Mouse (Mus musculus) lung, embryonic 16.5 days (tissue): ENCODE data around the gene Mapk10. TPM values are rescaled to one million over a fixed set of nuclear protein-coding genes. Genes with fewer than 3 reads are reported as not detected.

ENCODE experiments used
- ATAC-seq: fragments of 200-750 bp; cut with Nextera tagmentation; 2 replicates; pipeline ENCODE4 v1.8.0; 2017; ENCODE audit warnings: low read depth, mild to moderate bottlenecking, moderate library complexity
- H3K27ac ChIP-seq: fragments of 300-500 bp; sonication (generic); 2 replicates; pipeline ENCODE4 v1.5.1; 2014; ENCODE audit warnings: mild to moderate bottlenecking, control low read depth, low read length
- H3K27me3 ChIP-seq: fragments of 300-500 bp; sonication (generic); 2 replicates; pipeline ENCODE4 v1.6.1; 2014; ENCODE audit warnings: low read depth, low read length, mixed read lengths; ENCODE audit not compliant: control insufficient read depth, insufficient read depth
- H3K36me3 ChIP-seq: fragments of 300-500 bp; sonication (generic); 2 replicates; pipeline ENCODE4 v1.6.1; 2014; ENCODE audit warnings: low read length; ENCODE audit not compliant: control insufficient read depth, insufficient read depth
- H3K4me1 ChIP-seq: fragments of 300-500 bp; sonication (generic); replicated peaks from 2 replicates; pipeline ENCODE4 v1.6.1; 2014; ENCODE audit warnings: low read length, mixed read lengths; ENCODE audit not compliant: control insufficient read depth, insufficient read depth
- H3K4me2 ChIP-seq: fragments of 300-500 bp; sonication (generic); 2 replicates; pipeline ENCODE4 v1.6.1; 2014; ENCODE audit warnings: low read depth, low read length, control low read depth
- H3K4me3 ChIP-seq: fragments of 300-500 bp; sonication (generic); 2 replicates; pipeline ENCODE4 v1.5.1; 2014; ENCODE audit warnings: mild to moderate bottlenecking, low read length, control low read depth
- H3K9ac ChIP-seq: fragments of 300-500 bp; sonication (generic); 2 replicates; pipeline ENCODE4 v1.6.1; 2014; ENCODE audit warnings: low read length, control low read depth
- H3K9me3 ChIP-seq: fragments of 300-500 bp; sonication (generic); 2 replicates; pipeline ENCODE4 v1.6.1; 2016; ENCODE audit warnings: low read length; ENCODE audit not compliant: control insufficient read depth
- WGBS: fragments of 180-500 bp; shearing (Covaris S2); extraction: QIAGEN DNeasy Blood & Tissue Kit; methylation state at CpG from one replicate; pipeline ENCODE4 v1.1.7; 2014; 5-methylcytosine and 5-hydroxymethylcytosine counted together
- polyA plus RNA-seq: library from polyadenylated mRNA; unstranded; fragments of >200 nt; fragmentation: Nextera tagmentation; extraction: Ambion mirVana; gene quantifications from 2 replicates; pipeline ENCODE4 v1.2.1, GENCODE M21; 2015

Mapk10 gene
- polyA plus RNA-seq, 1 experiment from 2014 or later: 1.9 TPM

GRCm38 (mm10) chr5:103209486-103209885 is 1.6 kb downstream of the Mapk10 start:
- H3K4me1 ChIP-seq: no peaks in the 10 kb centered on the region
- H3K9me3 ChIP-seq: no peaks in the 10 kb centered on the region
- H3K27ac ChIP-seq: no peak overlapping the region
- no peak overlapping the region for H3K4me3 ChIP-seq
- WGBS: 47% methylated on average over 6 of the region's 6 CpGs
- no peaks in the 10 kb centered on the region for H3K36me3 ChIP-seq
- H3K27me3 ChIP-seq: no peaks in the 10 kb centered on the region
- H3K4me2 ChIP-seq: no peak overlapping the region
- ATAC-seq: no peak
- no peak overlapping the region for H3K9ac ChIP-seq

- Histone ChIP-seq H3K4me1 (no peaks in the 10 kb centered on the region), H3K27ac (no peak overlapping the region), H3K4me3 (no peak overlapping the region), H3K36me3 (no peaks in the 10 kb centered on the region), H3K27me3 (no peaks in the 10 kb centered on the region), H3K4me2 (no peak overlapping the region), H3K9ac (no peak overlapping the region), H3K9me3 (no peaks in the 10 kb centered on the region)
- ATAC-seq: no peak
- WGBS: 42% methylated on average over 8 of the region's 8 CpGs
Measured at GRCm38 (mm10) chr5:103208869-103209268, 2.3 kb downstream of the Mapk10 start.

GRCm38 (mm10) chr5:103208021-103208511 is 3.1 kb downstream of the Mapk10 start:
- ATAC-seq: no peak
- Histone ChIP-seq H3K27ac (no peak overlapping the region), H3K36me3 (no peaks in the 10 kb centered on the region), H3K4me3 (no peak overlapping the region), H3K27me3 (no peaks in the 10 kb centered on the region), H3K4me1 (no peaks in the 10 kb centered on the region), H3K9me3 (no peaks in the 10 kb centered on the region), H3K4me2 (no peak overlapping the region), H3K9ac (no peak overlapping the region)
- 67% methylated on average over 10 of the region's 10 CpGs for WGBS

GRCm38 (mm10) chr5:103197796-103198325 is 13.3 kb downstream of the Mapk10 start:
- WGBS: 59% methylated on average over 2 of the region's 2 CpGs
- Histone ChIP-seq H3K36me3 (no peaks in the 10 kb centered on the region), H3K9me3 (no peaks in the 10 kb centered on the region), H3K9ac (no peak overlapping the region), H3K4me3 (no peak overlapping the region), H3K27me3 (no peaks in the 10 kb centered on the region), H3K4me1 (no peaks in the 10 kb centered on the region), H3K4me2 (no peak overlapping the region), H3K27ac (no peak overlapping the region)
- ATAC-seq: no peak

- no peaks in the 10 kb centered on the region for H3K4me1 ChIP-seq
- ATAC-seq: no peak
- no peak overlapping the region for H3K27ac ChIP-seq
- H3K4me3 ChIP-seq: no peak overlapping the region
- H3K9me3 ChIP-seq: no peaks in the 10 kb centered on the region
- H3K9ac ChIP-seq: no peak overlapping the region
- no peaks in the 10 kb centered on the region for H3K27me3 ChIP-seq
- H3K36me3 ChIP-seq: no peaks in the 10 kb centered on the region
- no peak overlapping the region for H3K4me2 ChIP-seq
- WGBS: 50% methylated on average over 6 of the region's 6 CpGs
Measured at GRCm38 (mm10) chr5:103194549-103194948, 16.6 kb downstream of the Mapk10 start.

GRCm38 (mm10) chr5:103193700-103194099 is 17.4 kb downstream of the Mapk10 start:
- H3K4me3 ChIP-seq: no peak overlapping the region
- no peaks in the 10 kb centered on the region for H3K36me3 ChIP-seq
- H3K9me3 ChIP-seq: no peaks in the 10 kb centered on the region
- no peak for ATAC-seq
- no peaks in the 10 kb centered on the region for H3K27me3 ChIP-seq
- no peak overlapping the region for H3K4me2 ChIP-seq
- H3K4me1 ChIP-seq: no peaks in the 10 kb centered on the region
- WGBS: 47% methylated on average over 3 of the region's 3 CpGs
- H3K9ac ChIP-seq: no peak overlapping the region
- no peak overlapping the region for H3K27ac ChIP-seq

- no peaks in the 10 kb centered on the region for H3K27me3 ChIP-seq
- H3K27ac ChIP-seq: no peak overlapping the region
- H3K4me1 ChIP-seq: no peaks in the 10 kb centered on the region
- no peak for ATAC-seq
- no peaks in the 10 kb centered on the region for H3K36me3 ChIP-seq
- H3K4me3 ChIP-seq: no peak overlapping the region
- 49% methylated on average over 4 of the region's 4 CpGs for WGBS
- H3K4me2 ChIP-seq: no peak overlapping the region
- H3K9ac ChIP-seq: no peak overlapping the region
- H3K9me3 ChIP-seq: no peaks in the 10 kb centered on the region
Measured at GRCm38 (mm10) chr5:103191577-103191976, 19.6 kb downstream of the Mapk10 start.

GRCm38 (mm10) chr5:103184256-103184655 is 26.9 kb downstream of the Mapk10 start:
- Histone ChIP-seq H3K9ac (no peak overlapping the region), H3K9me3 (no peaks in the 10 kb centered on the region; the same call in 1 of the 2 replicates), H3K27me3 (no peaks in the 10 kb centered on the region), H3K4me2 (no peak overlapping the region), H3K4me3 (no peak overlapping the region), H3K27ac (no peak overlapping the region), H3K36me3 (no peaks in the 10 kb centered on the region), H3K4me1 (no peaks in the 10 kb centered on the region)
- 78% methylated on average over 1 of the region's 1 CpGs for WGBS
- no peak for ATAC-seq

- Histone ChIP-seq H3K4me1 (no peaks in the 10 kb centered on the region), H3K27me3 (no peaks in the 10 kb centered on the region), H3K36me3 (no peaks in the 10 kb centered on the region), H3K4me2 (no peak overlapping the region), H3K9ac (no peak overlapping the region), H3K27ac (no peak overlapping the region), H3K4me3 (no peak overlapping the region), H3K9me3 (no peaks in the 10 kb centered on the region; the same call in 1 of the 2 replicates)
- WGBS: 86% methylated on average over 10 of the region's 10 CpGs
- ATAC-seq: no peak
Measured at GRCm38 (mm10) chr5:103181622-103182021, 29.5 kb downstream of the Mapk10 start.

GRCm38 (mm10) chr5:103177010-103177409 is 34.1 kb downstream of the Mapk10 start:
- H3K4me2 ChIP-seq: no peak overlapping the region
- no peak for ATAC-seq
- WGBS: 44% methylated on average over 5 of the region's 5 CpGs
- no peak overlapping the region for H3K4me3 ChIP-seq
- no peak overlapping the region for H3K27ac ChIP-seq
- H3K9me3 ChIP-seq: no peaks in the 10 kb centered on the region
- no peaks in the 10 kb centered on the region for H3K4me1 ChIP-seq
- H3K27me3 ChIP-seq: no peaks in the 10 kb centered on the region
- H3K36me3 ChIP-seq: no peaks in the 10 kb centered on the region
- H3K9ac ChIP-seq: no peak overlapping the region
